Mouse (Mus musculus): ENCODE measurements around the gene Trmt5. TPM values are rescaled to one million over a fixed set of nuclear protein-coding genes. Genes with fewer than 3 reads are reported as not detected.
A peak's percentile ranks its signal among the peaks of the same experiment; 100 is the strongest.

Gene Trmt5
- polyA plus RNA-seq (2015; fragmentation: Nextera tagmentation; extraction: Ambion mirVana), result 15.8 and 17.1 TPM in 2 replicates

- peak; percentile 97 for ATAC-seq (ENCODE audit: insufficient number of reproducible peaks, low FRiP score, low TSS enrichment, low read depth)
- H3K4me3 ChIP-seq (replicated peaks), result peak within 1 kb of the TSS; percentile 78
- H3K4me2 ChIP-seq (replicated peaks), result peak within 1 kb of the TSS; percentile 76
- no peaks in the 10 kb centered on the region for H3K27me3 ChIP-seq
- H3K27ac ChIP-seq (replicated peaks), result peak within 1 kb of the TSS; percentile 85
- no peaks in the 10 kb centered on the region for H3K9me3 ChIP-seq (replicated peaks)
- under 1% methylated on average over 53 of the region's 53 CpGs for WGBS
- peaks cover 19% of the 10 kb centered on the region for H3K36me3 ChIP-seq
- H3K9ac ChIP-seq, result peak within 1 kb of the TSS; percentile 82
- H3K4me1 ChIP-seq, result peaks cover 20% of the 10 kb centered on the region
Measured at GRCm38 (mm10) chr12:73286287-73287092, at the start of gene Trmt5, which contains the start of gene Slc38a6. Gene Trmt5, minus strand, starts transcription at chr12:73286710. Gene Slc38a6, plus strand, starts transcription at chr12:73286779.

GRCm38 (mm10) chr12:73334051-73334551 is 47.6 kb upstream of the Trmt5 start:
- H3K4me2 ChIP-seq (replicated peaks), result no peak overlapping the region
- peak; percentile 43; the same call in 1 of the 2 replicates for ATAC-seq (ENCODE audit: insufficient number of reproducible peaks, low FRiP score, low TSS enrichment, low read depth)
- no peaks in the 10 kb centered on the region for H3K36me3 ChIP-seq
- peak overlapping the region; percentile 65 for H3K27ac ChIP-seq (replicated peaks)
- H3K9me3 ChIP-seq (replicated peaks), result no peaks in the 10 kb centered on the region
- WGBS, result 30% methylated on average over 8 of the region's 8 CpGs
- H3K27me3 ChIP-seq, result 0 out of 2 replicates have a peak, but pooled peaks cover 3% of the 10 kb centered on the region
- no peak overlapping the region for H3K9ac ChIP-seq
- H3K4me1 ChIP-seq, result peaks cover 19% of the 10 kb centered on the region
- H3K4me3 ChIP-seq (replicated peaks), result no peak overlapping the region

GRCm38 (mm10) chr12:73332701-73333100 is 46.2 kb upstream of the Trmt5 start:
- no peak overlapping the region for H3K4me2 ChIP-seq (replicated peaks)
- 0 out of 2 replicates have a peak, but pooled peaks cover 3% of the 10 kb centered on the region for H3K27me3 ChIP-seq
- 25% methylated on average over 4 of the region's 4 CpGs for WGBS
- H3K9me3 ChIP-seq (replicated peaks), result no peaks in the 10 kb centered on the region
- H3K9ac ChIP-seq, result no peak overlapping the region
- H3K27ac ChIP-seq (replicated peaks), result no peak overlapping the region
- no peak overlapping the region for H3K4me3 ChIP-seq (replicated peaks)
- H3K4me1 ChIP-seq, result peaks cover 19% of the 10 kb centered on the region
- no peaks in the 10 kb centered on the region for H3K36me3 ChIP-seq
- 0 out of 2 replicates have a peak, but pooled peaks have one; percentile 35 for ATAC-seq (ENCODE audit: insufficient number of reproducible peaks, low FRiP score, low TSS enrichment, low read depth)

GRCm38 (mm10) chr12:73330236-73330635 is 43.7 kb upstream of the Trmt5 start:
- Histone ChIP-seq H3K27me3 (0 out of 2 replicates have a peak, but pooled peaks cover 3% of the 10 kb centered on the region), H3K27ac (replicated peaks) (no peak overlapping the region), H3K4me1 (peaks cover 31% of the 10 kb centered on the region), H3K4me3 (replicated peaks) (no peak overlapping the region), H3K36me3 (no peaks in the 10 kb centered on the region), H3K9ac (no peak overlapping the region), H3K9me3 (replicated peaks) (no peaks in the 10 kb centered on the region), H3K4me2 (replicated peaks) (no peak overlapping the region)
- ATAC-seq (ENCODE audit: insufficient number of reproducible peaks, low FRiP score, low TSS enrichment, low read depth), result no peak
- WGBS, result 61% methylated on average over 7 of the region's 7 CpGs

- no peak for ATAC-seq (ENCODE audit: insufficient number of reproducible peaks, low FRiP score, low TSS enrichment, low read depth)
- no peak overlapping the region for H3K4me2 ChIP-seq (replicated peaks)
- H3K36me3 ChIP-seq, result no peaks in the 10 kb centered on the region
- no peak overlapping the region for H3K27ac ChIP-seq (replicated peaks)
- 73% methylated on average over 4 of the region's 4 CpGs for WGBS
- H3K4me1 ChIP-seq, result peaks cover 25% of the 10 kb centered on the region
- no peak overlapping the region for H3K4me3 ChIP-seq (replicated peaks)
- H3K27me3 ChIP-seq, result 0 out of 2 replicates have a peak, but pooled peaks cover 3% of the 10 kb centered on the region
- no peak overlapping the region for H3K9ac ChIP-seq
- H3K9me3 ChIP-seq (replicated peaks), result no peaks in the 10 kb centered on the region
Measured at GRCm38 (mm10) chr12:73328448-73329167, 42.1 kb upstream of the Trmt5 start.

GRCm38 (mm10) chr12:73327381-73327780 is 40.9 kb upstream of the Trmt5 start:
- Histone ChIP-seq H3K4me2 (replicated peaks) (no peak overlapping the region), H3K36me3 (no peaks in the 10 kb centered on the region), H3K27me3 (peaks cover 4% of the 10 kb centered on the region; the same call in 1 of the 2 replicates), H3K4me1 (peaks cover 23% of the 10 kb centered on the region), H3K27ac (replicated peaks) (no peak overlapping the region), H3K4me3 (replicated peaks) (no peak overlapping the region), H3K9me3 (replicated peaks) (no peaks in the 10 kb centered on the region), H3K9ac (no peak overlapping the region)
- WGBS, result 14% methylated on average over 3 of the region's 3 CpGs
- ATAC-seq (ENCODE audit: insufficient number of reproducible peaks, low FRiP score, low TSS enrichment, low read depth), result no peak

- Histone ChIP-seq H3K9me3 (replicated peaks) (no peaks in the 10 kb centered on the region), H3K4me1 (peaks cover 20% of the 10 kb centered on the region), H3K4me3 (replicated peaks) (no peak overlapping the region), H3K9ac (no peak overlapping the region), H3K27me3 (peaks cover 7% of the 10 kb centered on the region; the same call in 1 of the 2 replicates), H3K4me2 (replicated peaks) (no peak overlapping the region), H3K36me3 (no peaks in the 10 kb centered on the region), H3K27ac (replicated peaks) (no peak overlapping the region)
- WGBS, result 32% methylated on average over 4 of the region's 4 CpGs
- ATAC-seq (ENCODE audit: insufficient number of reproducible peaks, low FRiP score, low TSS enrichment, low read depth), result no peak
Measured at GRCm38 (mm10) chr12:73325617-73326016, 39.1 kb upstream of the Trmt5 start.

- H3K36me3 ChIP-seq, result no peaks in the 10 kb centered on the region
- H3K4me2 ChIP-seq (replicated peaks), result no peak overlapping the region
- no peak overlapping the region for H3K9ac ChIP-seq
- H3K9me3 ChIP-seq (replicated peaks), result no peaks in the 10 kb centered on the region
- peaks cover 20% of the 10 kb centered on the region for H3K4me1 ChIP-seq
- no peak overlapping the region for H3K27ac ChIP-seq (replicated peaks)
- no peak for ATAC-seq (ENCODE audit: insufficient number of reproducible peaks, low FRiP score, low TSS enrichment, low read depth)
- H3K4me3 ChIP-seq (replicated peaks), result no peak overlapping the region
- 63% methylated on average over 2 of the region's 2 CpGs for WGBS
- peaks cover 5% of the 10 kb centered on the region; the same call in 1 of the 2 replicates for H3K27me3 ChIP-seq
Measured at GRCm38 (mm10) chr12:73325181-73325580, 38.7 kb upstream of the Trmt5 start.

GRCm38 (mm10) chr12:73324742-73325141 is 38.2 kb upstream of the Trmt5 start:
- H3K4me2 ChIP-seq (replicated peaks), result no peak overlapping the region
- no peaks in the 10 kb centered on the region for H3K36me3 ChIP-seq
- no peak for ATAC-seq (ENCODE audit: insufficient number of reproducible peaks, low FRiP score, low TSS enrichment, low read depth)
- no peaks in the 10 kb centered on the region for H3K9me3 ChIP-seq (replicated peaks)
- no peak overlapping the region for H3K9ac ChIP-seq
- 75% methylated on average over 1 of the region's 1 CpGs for WGBS
- H3K4me1 ChIP-seq, result peaks cover 20% of the 10 kb centered on the region
- H3K27ac ChIP-seq (replicated peaks), result peak overlapping the region; percentile 18; the same call in 1 of the 2 replicates
- H3K4me3 ChIP-seq (replicated peaks), result no peak overlapping the region
- H3K27me3 ChIP-seq, result peaks cover 5% of the 10 kb centered on the region; the same call in 1 of the 2 replicates

GRCm38 (mm10) chr12:73324180-73324586 is 37.7 kb upstream of the Trmt5 start:
- Histone ChIP-seq H3K9me3 (replicated peaks) (no peaks in the 10 kb centered on the region), H3K4me1 (peaks cover 20% of the 10 kb centered on the region), H3K27me3 (peaks cover 5% of the 10 kb centered on the region; the same call in 1 of the 2 replicates), H3K36me3 (no peaks in the 10 kb centered on the region), H3K4me3 (replicated peaks) (no peak overlapping the region), H3K27ac (replicated peaks) (0 out of 2 replicates have a peak overlapping the region, but pooled peaks have one; percentile 18), H3K4me2 (replicated peaks) (no peak overlapping the region), H3K9ac (no peak overlapping the region)
- no peak for ATAC-seq (ENCODE audit: insufficient number of reproducible peaks, low FRiP score, low TSS enrichment, low read depth)
- 81% methylated on average over 8 of the region's 8 CpGs for WGBS

Data from embryonic facial prominence, embryonic 15.5 days (tissue).